Mouse (Mus musculus) 416B (cell line): Measurements from ENCODE around the gene Slc12a3.

Source experiments
- DNase-seq: peaks from one replicate; pipeline ENCODE4 v3.0.0; 2011; ENCODE audit warnings: low read depth

The Slc12a3 gene

GRCm38 (mm10) chr8:94333345-94333744, 4.3 kb downstream of the Slc12a3 start:
- DNase-seq = peak; percentile 71

- DNase-seq = peak; percentile 52
These were observed 8.6 kb downstream of the Slc12a3 start for GRCm38 (mm10) chr8:94337559-94337958.

DNA sequence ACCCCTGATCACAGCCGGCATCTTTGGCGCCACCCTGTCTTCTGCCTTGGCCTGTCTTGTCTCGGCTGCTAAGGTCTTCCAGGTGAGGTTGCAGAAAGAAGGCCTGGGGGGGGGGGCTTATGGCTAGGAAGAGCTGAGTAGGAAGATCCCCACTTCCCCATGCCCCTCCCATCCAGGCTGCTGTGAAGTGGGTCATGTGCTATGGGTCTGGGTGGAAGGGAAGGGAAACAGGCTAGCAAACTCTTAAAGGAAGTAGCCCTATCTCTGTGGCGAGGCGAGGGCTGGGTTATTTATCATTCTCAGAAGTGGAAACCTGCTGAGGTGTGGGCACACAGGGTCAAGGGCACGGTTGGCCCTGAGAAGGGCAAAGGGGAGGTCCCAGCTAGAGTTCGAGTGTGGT, 11.8 kb downstream of the Slc12a3 start:
- no peak for DNase-seq

DNA sequence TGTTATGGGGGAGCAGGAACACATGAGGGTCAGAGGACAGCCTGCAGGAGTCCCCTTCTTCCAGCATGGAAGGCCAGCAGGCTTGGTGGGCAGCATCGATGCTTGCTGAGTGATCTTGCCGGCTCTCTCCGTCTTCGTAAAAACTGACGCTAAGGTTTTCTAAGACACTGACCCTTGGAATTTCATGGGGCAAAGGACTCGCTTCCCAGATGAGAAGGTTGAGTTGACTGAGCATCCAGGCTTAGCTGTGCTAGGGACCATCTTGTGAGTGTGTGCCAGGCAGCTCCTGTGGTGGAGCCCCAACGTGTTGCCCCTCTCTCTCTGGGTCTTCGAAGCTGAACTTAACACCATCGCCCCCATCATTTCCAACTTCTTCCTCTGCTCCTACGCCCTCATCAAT, 13.7 kb downstream of the Slc12a3 start:
- no peak for DNase-seq

DNA sequence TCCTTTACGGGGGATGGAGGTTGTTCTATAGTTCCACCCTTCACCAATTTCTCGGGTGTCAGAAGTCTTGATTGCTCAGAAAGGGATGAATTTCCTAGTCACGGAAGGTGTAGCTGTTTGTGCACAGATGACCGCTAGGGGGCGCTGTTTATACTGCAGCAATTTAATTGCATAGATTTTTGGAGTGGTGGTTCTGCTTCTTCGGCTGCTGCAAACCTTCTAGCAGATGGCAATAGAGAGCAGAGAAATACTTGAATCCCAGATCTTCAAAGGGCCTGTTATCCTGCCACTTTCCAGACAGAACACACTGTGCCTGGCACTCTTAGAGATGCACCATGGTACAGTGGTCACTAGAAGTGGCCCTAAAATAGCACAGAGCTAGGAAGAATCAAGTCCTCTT, 14.3 kb downstream of the Slc12a3 start:
- DNase-seq = peak; percentile 78

- DNase-seq = no peak
These were observed 14.8 kb downstream of the Slc12a3 start for GRCm38 (mm10) chr8:94343778-94344320.

DNA sequence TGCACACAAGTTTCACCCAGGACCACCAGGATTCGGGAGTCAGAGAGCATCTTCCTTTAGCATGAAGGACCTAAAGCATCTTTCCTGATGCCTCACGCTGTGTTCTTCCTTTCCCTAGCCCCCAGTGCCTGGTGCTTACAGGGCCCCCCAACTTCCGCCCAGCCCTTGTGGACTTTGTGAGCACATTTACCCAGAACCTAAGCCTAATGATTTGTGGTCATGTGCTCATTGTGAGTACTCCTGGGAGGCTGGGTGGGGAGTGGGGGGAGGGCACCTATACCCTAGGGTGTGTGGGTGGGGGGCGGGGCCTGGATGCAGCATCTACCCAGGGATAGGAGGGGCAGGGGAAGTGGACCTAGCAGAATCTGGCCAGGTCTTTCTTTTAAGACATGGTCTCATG, 16.7 kb downstream of the Slc12a3 start:
- no peak for DNase-seq

DNA sequence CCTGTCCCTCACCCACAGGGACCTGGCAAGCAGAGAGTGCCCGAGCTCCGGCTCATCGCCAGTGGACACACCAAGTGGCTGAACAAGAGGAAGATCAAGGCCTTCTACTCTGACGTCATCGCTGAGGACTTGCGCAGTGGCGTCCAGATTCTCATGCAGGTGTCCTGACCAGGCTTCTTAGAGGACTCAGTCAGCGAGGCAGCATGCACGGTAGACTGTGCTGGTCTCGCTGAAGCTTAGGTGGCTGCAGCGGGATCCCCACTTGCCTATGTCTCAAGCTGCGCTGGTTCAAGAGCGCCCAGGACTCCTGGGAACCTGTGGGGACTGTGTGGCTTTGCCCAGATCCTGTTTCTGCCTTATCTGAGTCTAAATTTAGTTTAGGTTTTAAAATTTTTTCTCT, 17.3 kb downstream of the Slc12a3 start:
- DNase-seq = no peak

DNA sequence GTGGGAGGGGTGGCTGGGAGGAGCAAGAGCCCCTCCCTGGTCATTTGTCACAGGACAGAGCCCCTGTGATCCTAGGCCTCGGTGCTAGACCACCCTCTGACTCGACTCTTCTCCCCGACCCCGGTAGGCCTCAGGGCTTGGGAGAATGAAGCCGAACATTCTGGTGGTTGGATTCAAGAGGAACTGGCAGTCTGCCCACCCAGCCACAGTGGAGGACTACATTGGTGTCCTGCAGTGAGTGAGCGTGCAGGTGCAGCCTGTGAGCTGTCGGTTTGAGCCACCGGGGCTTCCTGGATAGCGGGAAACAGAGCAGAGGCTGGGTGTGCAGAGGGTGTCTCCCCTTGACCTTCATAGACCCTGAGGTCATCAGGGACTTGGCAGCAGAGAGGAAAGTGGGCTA, 19.4 kb downstream of the Slc12a3 start:
- DNase-seq = peak; percentile 65

DNA sequence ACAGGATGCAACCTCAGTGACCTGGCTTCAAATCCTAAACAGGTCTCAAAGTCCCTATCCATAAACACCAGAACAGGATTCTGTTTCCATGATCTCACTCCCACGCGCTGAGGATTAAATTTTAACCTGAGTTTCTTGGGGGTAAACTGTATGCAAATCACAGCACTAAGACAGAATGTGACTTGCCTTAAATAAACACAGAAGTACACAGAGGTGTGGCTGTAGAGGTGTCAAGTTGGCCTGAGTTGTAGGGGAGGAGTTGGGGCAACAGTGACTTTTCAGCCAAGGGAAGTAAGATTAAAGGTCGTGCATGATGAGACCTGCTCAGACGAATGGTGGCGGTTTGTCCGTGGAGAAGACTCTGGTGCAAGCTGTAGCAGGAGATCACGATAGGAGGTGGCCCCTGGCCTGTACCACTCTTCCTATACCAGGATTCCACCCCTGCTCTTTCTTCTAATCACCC, 25.1 kb downstream of the Slc12a3 start:
- no peak for DNase-seq

DNA sequence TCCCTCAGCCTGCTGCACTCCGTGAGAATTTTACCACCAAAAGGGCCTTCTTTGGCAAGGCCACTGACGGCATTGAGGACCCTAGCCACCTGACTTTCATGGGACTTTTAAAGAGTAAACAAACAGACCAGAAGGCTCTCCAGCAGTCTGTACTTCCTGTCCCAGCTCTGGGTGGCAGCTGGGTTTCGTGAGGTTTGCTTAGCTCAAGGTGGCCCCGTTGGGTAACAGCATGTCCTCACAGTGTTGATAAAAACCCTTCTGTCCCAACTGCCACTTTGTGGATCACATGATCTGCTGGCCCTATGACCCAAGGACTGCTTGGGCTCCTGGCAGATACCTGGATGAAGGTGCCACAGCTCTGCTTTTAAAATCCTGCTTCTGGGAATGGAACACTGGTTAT, 25.6 kb downstream of the Slc12a3 start:
- peak; percentile 61 for DNase-seq

- no peak for DNase-seq
These were observed 28.2 kb downstream of the Slc12a3 start for GRCm38 (mm10) chr8:94357220-94357619.

DNA sequence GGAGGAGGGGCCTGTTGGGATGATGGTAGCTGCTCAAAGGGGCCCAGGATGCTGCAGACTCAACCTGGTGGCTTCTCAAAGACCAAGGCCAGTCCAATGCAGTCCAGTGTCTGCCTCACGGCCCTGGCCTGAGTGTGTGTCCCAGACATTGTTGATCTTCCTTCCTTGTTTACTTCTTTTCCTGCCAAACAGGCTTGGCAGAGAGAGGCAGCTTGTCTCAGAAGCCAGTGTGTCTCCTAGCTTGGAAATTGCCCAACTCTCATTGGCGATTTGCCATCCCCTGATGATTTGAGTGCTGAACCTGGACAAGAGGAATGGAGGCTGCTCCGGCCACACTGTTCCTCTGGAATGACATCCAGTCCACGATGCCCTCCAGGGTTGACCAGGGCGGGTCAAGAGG, 29.5 kb downstream of the Slc12a3 start:
- DNase-seq = no peak

DNA sequence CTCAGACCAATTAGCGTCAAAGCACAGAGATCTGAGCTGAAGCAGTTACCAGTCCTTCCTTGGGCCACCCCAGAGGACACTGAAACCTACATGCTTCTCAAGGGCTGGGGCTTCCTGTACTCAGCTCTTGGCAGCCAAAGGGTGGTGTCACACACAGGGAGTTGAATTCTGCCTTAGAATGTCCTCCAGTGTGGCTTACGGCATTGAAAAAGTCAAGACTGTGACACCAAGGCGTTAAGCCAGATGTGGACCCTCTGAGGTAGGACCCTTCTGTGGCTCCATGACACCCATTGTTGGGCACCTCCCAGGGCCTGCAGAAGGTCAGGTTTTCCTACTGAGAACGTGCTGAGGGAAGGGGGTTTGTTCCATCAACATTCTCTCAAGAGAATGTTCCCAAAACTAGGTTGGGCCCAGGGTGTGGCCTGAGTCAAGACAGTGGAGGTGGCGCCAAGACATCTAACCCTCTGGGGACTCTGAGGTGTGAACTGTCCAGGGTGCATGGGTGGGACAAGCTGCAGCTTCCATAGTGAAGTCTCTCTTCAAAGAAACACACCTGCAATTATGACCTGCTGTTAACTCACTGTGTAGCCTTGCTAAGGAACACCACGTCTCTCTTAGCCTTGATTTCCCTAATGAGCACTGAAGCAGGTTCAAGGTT, 32.9 kb downstream of the Slc12a3 start:
- DNase-seq = no peak

DNA sequence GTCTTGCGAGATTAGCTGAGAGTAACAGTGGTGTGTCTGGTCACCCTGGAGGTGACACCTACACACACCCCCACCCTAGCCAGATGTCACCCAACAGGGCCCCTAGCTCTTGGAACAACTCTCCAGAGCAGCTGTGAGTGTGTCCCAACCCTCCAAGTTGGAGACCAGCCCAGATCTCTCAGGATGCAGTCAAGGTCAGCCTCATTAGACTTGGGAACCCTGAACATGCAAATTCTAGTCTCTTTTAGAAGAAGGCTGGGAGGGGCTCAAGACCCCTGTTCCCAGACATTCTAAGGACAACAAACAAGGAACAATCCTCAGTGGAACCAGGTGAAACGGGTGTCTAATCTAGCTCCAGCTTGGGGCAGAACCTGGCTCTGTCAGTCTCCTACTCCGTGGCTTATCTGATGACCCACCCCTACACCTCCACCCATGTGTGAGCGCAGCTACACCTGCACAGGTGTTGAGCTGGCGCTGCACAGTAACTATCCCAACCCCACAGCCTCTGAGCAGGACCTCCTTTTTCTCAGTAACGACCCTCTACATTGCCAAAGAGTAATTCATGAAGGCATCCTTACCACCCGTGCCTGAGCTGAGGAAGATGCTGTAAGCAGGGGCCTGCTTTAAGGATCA, 33.7 kb downstream of the Slc12a3 start:
- DNase-seq = no peak

DNA sequence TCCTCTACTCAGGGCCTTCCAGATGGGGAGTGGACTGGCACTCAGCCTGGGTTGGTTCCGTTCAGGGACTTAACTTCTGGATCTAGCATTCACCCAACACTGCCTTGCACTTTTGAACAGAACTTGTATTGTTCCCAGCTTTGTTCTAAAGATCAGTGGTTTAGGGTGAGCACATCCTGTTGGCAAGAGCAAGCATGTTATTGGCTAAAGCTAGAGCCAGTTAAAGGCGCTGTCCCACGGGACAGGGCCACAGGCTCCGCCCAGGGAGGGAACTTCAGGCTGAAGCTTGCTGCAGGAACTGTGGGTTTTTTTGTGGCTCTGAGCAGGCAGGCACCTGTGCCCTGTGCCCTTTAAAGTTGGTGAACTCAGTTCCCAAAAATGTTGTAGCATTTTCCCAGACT, 34.3 kb downstream of the Slc12a3 start:
- DNase-seq = peak; percentile 84

DNA sequence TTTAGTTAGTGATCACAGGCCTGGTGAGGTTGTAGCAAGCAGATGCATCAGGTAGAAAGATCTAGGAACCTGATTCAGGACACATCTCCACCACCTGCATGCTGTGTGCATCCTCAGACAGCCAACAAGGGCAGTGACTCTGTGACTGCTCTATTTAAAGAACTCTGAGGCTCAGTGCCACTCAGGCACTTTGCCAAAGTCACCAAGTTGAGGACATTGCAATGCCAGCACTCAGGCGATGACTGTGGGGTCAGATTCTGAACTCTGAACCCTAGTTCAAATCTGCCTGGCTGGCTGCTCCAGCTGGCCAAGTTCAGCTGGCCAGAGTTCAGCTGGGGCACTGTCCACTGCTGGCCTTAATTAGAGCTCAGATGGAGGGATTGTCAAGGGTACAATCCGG, 34.9 kb downstream of the Slc12a3 start:
- DNase-seq = no peak

DNA sequence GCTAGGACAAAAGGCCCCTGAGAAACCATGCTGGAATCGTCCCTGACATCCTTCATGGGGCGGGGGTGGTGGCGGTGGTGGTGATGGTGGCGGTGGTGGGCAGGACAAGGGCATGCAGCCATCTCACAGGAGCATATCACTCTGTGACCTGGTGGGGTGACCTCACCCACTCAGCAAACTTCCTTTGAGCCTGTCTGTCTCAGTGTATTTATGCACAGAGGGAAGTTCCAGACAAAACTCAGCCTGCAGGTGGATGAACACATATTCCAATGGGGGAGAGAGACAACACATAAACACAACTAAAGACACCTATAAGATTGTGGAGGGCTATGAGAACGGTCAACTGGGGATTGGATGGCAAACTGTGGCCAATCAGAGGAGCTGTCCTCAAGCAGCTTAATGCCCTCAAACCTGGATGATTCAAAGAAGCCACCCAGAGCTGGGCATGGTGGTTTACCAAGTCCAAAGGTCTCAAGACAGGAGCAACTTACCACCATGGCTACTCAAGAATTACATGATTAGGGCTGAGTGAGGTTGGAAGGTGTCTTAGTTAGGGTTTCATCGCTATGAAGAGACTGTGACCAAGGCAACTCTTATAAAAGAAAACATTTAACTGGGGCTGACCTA, 35.8 kb downstream of the Slc12a3 start:
- no peak for DNase-seq

DNA sequence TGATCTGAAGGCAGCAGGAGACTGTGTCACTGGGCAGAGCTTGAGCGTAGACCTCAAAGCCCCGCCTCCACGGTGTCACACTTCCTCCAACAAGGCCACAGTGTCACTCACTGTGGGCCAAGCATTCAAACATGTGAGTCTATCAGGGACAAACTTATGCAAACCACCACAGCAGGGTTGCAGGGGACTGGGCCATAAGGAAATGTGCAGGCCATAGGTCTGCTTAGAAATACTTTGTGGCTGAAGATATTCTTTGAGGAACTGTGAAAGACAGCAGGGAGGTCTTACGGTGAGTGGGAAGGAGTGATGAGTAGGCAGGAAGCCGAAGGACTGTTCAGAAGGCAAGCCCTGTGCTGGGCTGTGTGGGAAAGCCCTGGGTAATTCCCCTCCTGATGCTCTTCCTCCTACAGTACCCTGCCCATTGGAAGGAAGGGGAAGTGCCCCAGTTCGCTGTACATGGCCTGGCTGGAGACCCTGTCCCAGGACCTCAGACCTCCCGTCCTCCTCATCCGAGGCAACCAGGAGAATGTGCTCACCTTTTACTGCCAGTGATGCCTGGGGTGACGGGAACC, 36.5 kb downstream of the Slc12a3 start:
- peak; percentile 94 for DNase-seq

DNA sequence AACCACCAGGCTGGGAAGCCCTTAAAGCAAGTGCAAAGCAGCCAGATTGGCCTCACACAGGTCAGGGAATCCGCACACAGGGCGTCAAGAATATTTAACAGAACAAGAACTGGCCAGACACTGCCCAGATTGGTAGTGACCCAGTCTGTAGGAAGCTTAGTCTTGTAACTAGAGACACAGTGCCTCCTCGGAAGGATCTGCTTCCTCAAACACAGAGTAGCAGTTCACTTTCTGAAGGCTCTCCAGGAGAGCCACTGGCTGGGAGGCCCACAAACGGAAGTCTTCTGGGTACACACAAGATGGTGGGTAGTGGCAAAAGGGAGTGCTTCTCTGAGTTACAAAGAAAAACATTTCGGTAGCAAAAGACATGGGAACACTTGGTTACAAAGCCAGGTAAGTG, 41.8 kb downstream of the Slc12a3 start:
- DNase-seq = no peak

DNA sequence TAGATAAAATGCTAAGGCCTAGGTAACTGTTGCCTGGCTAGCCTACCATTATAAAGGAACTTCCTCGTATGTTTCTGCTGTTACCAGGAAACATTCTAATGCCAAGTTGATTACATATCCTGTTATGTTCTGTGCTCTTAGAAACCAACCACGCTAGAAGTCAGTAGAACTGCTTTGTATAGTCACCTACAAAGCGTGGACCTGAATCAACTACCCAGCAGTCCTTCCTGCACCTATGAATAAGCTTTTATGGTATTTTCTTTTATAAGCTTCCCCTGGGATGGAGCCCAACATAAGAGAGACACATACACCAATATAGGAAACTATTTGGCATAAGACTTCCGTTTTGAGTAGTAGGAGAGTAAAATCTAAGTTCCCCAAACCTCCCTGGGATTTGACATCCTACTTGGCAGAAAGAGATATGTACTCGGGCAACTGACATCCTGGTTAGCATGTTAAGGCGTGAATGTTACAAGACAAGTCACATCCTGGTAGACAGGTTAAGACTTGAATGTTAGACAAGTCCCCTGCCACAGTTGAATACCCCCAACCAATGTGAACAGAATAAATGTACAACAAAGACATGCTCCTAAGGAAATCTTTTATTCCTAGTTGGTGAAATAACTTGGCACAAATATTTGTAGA, 44.1 kb downstream of the Slc12a3 start:
- no peak for DNase-seq

GRCm38 (mm10) chr8:94375551-94375991, 46.6 kb downstream of the Slc12a3 start:
- peak; percentile 74 for DNase-seq
